Mouse (Mus musculus): Measurements from ENCODE around the gene Tgfb2.

The Tgfb2 gene

DNA sequence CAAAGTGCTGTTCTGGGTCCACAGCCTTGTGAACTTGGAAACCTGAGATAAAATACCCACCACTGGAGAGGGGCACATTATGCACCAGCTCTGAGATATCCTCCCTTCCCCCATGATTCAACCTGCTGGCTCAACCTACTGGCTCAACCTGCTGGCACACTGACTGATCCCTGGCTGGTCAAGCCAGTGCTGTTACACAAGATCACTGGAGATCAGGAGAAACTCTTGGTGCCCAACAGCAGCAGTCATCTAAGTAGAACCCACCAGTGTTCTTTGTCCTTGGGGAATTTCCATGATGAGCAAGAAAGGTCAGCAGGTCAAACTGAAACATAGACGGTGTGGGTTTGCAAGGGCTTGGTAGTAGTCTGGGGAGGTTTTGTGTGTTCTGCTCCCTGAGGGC, 49.6 kb downstream of the Tgfb2 start:
- in situ Hi-C loops (cut with MboI, MseI), result no loop called here

DNA sequence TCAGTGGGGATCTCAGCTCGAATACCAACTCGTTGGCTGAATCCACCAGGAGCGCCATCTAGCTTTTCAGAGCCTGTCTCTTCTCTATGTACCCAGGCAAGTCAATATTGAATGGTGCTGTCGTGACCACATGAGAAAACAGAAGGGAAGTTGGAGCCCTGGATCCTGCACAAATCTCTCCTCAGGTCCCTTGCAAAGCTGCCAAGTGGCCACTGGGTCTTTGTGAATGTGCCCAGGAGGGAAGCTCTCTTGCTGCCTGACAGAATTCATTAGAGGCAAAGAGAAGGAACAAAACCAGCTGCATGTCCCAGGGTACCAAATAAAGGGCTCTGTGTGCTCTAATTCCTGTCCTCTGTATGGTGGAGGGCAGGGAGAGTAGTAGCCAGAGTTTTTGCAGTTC, 50.7 kb downstream of the Tgfb2 start:
- in situ Hi-C loops (cut with MboI, MseI), result no loop called here

DNA sequence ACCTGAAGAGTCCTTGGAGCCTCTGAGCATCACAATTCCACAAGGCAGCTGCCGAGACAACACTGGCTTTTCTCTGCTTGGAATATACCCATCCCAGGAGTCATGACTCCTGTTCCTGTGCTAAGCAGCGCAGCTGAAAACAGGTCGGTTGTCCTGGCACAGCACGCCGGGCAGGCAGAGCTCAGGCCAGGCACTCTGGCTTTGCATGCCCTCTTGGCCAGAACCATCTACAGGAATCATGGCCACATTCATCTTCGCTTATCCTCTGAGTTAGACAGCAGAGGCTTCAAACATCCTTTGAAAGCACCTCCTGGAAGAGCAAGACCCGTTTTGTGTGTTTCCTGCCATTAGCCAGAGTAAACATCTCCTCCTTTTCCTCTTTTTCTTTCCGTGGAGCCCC, 53.6 kb downstream of the Tgfb2 start:
- in situ Hi-C loops (cut with MboI, MseI), result no loop called here

DNA sequence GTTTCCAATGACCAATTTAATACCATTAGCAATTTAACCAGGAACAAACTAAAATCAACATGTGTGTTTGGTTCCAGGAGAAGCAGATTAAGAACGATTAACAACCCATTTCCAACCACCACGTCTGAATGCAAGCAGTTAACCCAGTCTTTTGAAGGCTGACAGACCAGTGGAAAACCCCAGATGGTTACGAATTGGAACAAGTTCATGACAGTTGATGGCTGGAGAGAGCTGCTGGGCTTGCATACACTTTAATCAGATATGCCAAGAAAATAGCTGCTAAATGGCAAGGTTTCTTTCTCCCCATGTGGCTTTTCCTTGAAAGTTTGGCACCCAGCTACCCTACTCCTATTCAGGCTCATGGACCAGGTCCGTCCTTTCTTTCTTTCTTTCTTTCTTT, 55.8 kb downstream of the Tgfb2 start:
- in situ Hi-C loops (cut with MboI, MseI), result no loop called here

GRCm38 (mm10) chr1:186637304-186638213, 68.2 kb downstream of the Tgfb2 start:
- in situ Hi-C loops (cut with MboI, MseI), result no loop called here

- in situ Hi-C loops (cut with MboI, MseI), result no loop called here
Measured at GRCm38 (mm10) chr1:186635045-186635444, 70.7 kb downstream of the Tgfb2 start.

DNA sequence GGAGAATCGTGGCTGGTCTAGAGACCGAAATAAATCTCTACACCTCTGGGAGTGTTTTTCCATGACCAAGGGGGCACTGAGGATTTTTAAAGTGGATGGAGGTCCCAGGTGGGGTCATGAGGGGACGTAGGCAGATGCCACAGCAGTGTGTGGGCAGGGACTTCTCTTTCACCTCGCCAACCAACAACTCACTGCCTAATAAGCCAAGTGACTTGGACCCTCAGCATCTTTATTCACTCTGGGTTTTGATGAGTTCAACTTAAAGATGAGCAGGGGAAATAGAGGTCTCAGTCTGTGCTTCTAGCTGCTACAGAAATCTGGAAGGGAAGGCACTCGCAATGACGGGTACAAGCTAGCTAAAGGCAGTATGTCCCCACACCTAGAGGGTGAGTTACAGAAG, 74.3 kb downstream of the Tgfb2 start:
- in situ Hi-C loops (cut with MboI, MseI), result no loop called here

GRCm38 (mm10) chr1:186630971-186631370, 74.8 kb downstream of the Tgfb2 start:
- in situ Hi-C loops (cut with MboI, MseI), result no loop called here

- in situ Hi-C loops (cut with MboI, MseI), result no loop called here
Measured at GRCm38 (mm10) chr1:186627451-186627995, 78.3 kb downstream of the Tgfb2 start.

DNA sequence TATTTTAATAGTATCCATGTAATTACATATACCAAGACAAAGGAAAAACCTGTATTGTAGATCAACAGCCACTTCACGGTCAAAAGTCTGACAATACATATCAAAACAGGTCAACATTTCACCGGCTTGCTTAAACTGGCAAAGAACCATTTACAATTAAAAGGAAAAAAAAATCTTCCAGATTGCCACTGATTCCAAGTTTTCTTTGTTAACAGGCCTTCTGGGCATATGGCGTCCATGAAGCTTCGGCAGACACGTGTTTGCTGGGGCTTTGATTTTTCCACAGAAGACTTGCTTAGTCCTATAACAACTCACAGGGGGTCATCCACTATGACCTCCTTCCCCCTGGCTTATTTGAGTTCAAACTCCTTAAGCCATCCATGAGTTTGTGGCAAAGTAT, 81.3 kb downstream of the Tgfb2 start:
- in situ Hi-C loops (cut with MboI, MseI), result no loop called here

GRCm38 (mm10) chr1:186621812-186622211, 84.0 kb downstream of the Tgfb2 start:
- in situ Hi-C loops (cut with MboI, MseI), result no loop called here

DNA sequence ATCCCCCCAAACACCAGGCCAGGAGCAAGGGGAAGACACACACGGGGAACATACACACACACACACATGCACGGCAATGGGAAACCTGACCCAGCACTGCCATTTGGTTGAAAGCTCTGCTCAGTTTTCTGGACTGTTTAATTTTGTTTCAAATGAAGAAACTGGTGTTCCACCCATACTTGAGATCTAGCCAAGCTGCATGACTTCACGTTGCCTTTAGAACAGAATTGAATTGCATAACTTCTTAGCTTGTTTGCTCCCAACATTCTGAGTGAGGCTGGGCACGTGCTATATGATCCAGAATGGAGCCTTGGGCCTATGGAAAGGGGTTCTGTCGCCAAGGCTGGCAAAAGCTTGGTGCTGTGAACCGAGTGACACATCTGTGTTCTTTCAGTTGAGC, 87.5 kb downstream of the Tgfb2 start:
- in situ Hi-C loops (cut with MboI, MseI), result no loop called here

DNA sequence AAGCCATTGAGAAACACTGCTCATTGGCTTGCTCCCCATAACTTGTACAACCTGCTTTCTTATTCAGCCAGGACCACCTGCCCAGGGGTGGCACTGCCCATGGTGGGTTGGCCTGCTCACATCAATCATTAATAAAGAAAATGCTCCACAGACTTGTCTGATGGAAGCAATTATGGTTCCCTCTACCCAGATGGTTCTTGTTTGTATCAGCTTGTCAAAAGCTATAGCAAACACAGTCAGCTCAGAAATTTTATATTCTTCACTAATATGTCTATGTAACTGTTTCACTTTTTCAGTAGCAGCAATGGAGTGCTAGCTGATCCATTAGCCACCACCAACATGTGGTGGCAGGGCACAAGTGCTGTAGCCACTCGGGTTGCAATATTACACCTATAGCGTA, 94.4 kb downstream of the Tgfb2 start:
- in situ Hi-C loops (cut with MboI, MseI), result no loop called here

DNA sequence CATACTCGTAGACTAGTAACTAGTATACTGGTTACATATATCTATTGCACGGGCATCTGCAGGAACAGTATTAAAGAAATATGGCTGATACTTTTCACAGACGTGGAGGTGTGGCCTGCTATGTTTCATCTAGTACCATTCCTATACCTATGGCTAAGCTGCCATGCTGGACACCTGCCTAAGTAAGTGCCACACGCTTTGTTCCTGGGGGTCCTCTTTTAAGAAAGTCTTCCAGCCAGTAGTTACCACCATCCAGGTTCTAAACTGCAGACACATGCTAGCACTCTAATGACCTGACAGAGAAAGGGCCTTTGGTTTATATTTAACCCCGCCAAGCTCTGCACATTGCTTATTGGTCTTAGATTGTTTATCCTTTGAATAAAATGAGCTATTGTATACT, 95.3 kb downstream of the Tgfb2 start:
- in situ Hi-C loops (cut with MboI, MseI), result no loop called here

DNA sequence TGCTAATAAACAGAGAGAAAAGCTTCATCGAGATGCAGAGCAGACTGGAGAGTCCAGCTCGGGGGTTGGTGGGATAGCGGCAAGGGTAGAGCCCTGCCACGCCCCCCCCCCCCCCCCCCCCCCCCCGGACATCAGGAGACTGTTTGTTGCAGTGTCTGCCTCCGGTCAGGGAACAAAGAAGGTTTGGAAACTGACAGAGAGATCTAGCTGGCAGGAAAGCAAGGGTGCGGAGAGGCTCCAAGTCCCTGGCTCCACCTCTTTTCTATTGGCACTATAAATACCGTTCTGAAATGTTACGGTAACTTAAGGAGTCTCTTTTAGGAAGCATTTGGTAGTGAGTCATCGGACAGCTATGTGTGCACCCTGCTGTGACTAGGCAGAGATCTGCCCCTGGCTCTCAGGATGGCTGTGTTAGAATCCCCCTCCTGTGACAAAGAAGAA, 96.0 kb downstream of the Tgfb2 start:
- in situ Hi-C loops (cut with MboI, MseI), result no loop called here

DNA sequence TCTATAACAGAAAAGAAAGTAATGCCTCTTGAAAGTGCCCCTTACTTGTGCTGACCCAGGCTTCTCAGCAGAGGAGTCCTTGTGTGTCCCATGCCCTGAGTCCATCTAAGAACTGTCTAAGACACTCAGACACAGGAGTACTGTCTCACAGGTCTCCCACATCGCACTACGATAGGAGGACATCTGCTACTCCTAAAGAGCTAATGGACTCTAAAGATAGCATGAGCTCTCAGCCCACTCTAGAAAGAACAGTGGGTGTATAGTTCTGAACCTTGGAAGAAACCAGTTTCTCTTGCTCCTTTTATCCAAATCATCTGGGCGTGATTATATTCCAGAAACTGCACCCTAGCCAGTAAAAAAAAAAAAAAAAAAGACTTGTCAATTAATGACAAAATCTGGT, 97.7 kb downstream of the Tgfb2 start:
- in situ Hi-C loops (cut with MboI, MseI), result no loop called here

DNA sequence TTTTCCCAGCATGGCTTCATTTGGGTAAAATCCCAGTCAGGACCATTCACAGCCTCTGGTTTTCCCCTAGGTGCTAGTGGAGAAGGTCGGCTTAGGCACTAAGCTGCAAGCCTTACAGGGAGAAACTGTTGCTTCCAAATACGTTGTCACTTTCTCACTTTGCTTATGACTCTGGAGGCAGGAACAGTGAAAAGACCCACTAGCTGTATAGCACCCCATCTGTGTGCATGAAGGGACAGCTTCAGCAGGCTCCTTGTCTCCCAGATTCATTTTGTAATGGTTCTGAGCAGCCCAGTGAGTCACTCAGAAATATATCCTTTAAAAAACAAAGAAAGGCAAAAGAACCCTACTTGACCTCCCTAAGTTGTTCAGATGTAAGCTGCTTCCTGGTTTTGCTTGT, 100.2 kb downstream of the Tgfb2 start:
- in situ Hi-C loops (cut with MboI, MseI), result no loop called here

GRCm38 (mm10) chr1:186604124-186604523, 101.7 kb downstream of the Tgfb2 start:
- in situ Hi-C loops (cut with MboI, MseI), result no loop called here

- in situ Hi-C loops (cut with MboI, MseI), result no loop called here
Measured at GRCm38 (mm10) chr1:186588226-186588625, 117.6 kb downstream of the Tgfb2 start.

- in situ Hi-C loops (cut with MboI, MseI), result no loop called here
Measured at GRCm38 (mm10) chr1:186587065-186587804, 118.6 kb downstream of the Tgfb2 start.

- in situ Hi-C loops (cut with MboI, MseI), result no loop called here
Measured at GRCm38 (mm10) chr1:186585571-186586164, 120.1 kb downstream of the Tgfb2 start.

GRCm38 (mm10) chr1:186583933-186584332, 121.9 kb downstream of the Tgfb2 start:
- in situ Hi-C loops (cut with MboI, MseI), result no loop called here

Data from T-helper 1 cell (primary cell).